Mouse (Mus musculus): Measurements from ENCODE around the gene Smc1b. TPM values are rescaled to one million over a fixed set of nuclear protein-coding genes. Genes with fewer than 3 reads are reported as not detected.
A peak's percentile ranks its signal among the peaks of the same experiment; 100 is the strongest.
"Not testable (repeated sequence)": the region's sequence is repeated elsewhere in the genome, so short reads cannot be mapped to it uniquely, and the experiment has no call there.

Smc1b gene
- polyA plus RNA-seq, 1 experiment from 2014 or later = 0.26 TPM

DNA sequence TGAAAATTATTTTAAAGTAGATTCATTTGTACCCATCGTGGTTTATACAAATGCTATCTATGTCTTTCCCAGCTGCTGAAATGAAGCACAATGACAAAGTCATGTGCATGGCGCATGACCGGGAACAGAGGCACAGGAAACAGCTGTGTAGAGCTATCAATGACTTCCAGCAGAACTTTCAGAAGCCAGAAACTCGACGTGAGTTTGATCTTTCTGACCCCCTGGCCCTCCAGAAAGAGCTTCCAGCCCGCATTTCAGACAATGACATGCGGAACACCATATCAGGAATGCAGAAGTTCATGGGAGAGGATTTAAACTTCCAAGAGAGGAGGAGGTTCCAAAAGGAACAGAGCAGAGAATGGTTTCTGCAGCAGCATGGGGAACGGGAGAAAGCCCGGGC lies 3.4 kb upstream of the Smc1b start:
- DNase-seq (ENCODE audit: low spot score) = no peak

DNA sequence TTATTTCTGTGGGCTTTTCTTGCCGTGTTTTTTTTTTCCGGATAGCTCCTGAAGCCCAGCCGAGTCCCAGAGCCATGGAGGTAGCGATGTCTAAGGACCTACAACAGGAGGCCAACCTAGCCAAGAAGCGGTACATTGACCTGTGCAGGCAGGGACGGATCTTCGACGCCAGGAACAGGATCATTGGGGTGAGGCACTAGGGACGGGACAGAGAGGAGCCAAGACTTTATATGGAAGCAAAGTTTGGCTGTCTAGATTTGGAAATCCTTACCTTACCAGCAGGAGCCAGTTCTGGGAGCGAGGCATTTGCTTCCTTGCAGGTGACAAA lies 393 bp upstream of the Smc1b start:
- DNase-seq (ENCODE audit: low spot score) = no peak

DNA sequence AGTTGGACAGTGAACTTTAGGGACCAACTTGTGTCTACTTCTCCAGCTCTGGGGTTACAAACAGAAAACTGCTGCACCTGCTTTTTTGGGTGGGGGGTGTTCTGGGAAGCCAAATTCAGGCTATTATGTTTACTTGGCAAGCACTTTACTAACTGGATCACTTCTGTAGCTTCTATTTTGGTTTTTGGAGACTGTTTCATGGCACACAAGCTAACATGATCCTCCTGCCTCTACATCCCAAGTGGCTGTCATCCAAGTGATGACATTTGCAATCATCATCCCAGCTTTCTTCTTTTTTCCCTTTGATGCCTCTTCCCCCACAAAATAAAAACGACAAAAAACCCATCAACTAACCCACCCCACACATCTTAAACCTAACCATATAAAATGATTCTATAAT lies 46.1 kb downstream of the Smc1b start:
- no peak for DNase-seq (ENCODE audit: low spot score)

DNA sequence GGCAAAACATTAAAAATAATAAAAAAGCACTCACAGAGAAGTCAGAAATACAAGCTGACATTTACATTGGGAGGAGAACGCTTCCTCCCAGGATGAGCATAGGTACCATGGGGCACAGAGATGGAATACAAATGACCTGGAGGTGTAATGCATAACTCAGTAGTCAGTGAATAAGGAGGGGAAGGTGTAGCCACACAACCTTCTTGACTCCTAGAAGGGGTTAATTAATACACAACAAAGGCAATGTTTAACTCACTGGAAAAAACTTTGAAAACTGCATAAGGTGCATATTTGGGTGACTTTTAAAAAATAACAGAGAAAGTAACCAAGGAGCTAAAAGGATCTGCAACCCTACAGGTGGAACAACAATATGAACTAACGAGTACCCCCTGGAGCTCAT lies 59.1 kb downstream of the Smc1b start:
- no peak for DNase-seq (ENCODE audit: low spot score)

DNA sequence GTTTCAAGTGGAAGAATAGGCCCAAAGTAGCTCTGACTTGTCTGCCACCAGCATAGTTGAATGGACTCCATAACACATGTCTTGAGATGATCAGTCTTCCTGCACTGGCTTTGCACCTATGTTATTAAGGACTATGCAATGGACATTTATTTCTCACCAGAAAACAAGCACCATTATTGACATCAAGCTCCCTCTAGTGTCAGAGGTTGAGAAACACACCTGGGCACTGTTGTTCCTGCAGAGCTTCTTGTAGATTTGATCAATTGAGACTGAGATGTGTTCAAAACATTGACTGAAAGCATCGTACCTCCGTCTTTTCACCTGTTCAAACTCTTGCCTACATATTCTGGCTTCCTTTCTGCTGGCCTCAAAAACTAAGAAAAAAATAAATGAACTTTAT lies 61.2 kb downstream of the Smc1b start:
- DNase-seq (ENCODE audit: low spot score) = peak; percentile 62

DNA sequence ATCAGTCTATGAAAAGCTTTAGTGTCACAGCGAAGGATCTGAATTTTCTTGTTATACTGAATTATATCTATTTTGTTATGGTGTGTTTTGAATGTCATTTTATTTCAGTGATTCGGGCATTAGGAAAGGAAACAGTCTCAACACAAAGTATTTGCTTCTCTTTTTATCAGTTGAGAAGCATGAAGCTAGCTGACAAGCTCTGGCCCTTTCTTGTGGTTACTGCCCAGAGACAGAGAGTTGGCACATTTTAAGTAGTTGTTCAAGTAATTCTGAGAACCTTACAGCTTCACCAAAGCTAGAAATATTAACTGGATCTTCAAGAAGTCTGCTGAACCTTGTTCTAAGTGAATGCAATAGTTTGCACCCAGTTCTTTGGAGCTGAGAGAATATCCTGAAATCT lies 68.3 kb downstream of the Smc1b start:
- no peak for DNase-seq (ENCODE audit: low spot score)

DNA sequence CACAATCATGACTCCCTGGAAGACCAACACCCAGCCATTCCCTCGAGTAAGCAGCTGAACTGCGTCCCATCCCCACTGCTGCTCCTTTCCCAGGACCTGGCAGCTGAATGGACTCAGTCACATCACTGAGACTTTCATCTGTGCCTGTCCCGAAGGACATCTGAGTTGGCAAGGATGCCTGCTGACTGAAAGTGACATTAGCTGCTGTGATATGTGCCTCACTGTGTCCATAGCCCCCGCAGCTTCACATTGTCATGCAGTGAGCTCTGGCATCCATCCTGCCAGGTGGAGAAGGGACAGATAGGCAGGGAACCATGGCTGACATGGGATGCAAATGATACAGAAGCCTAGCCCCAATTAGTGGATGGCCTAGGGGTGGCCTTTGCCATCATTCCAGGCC lies 76.6 kb downstream of the Smc1b start:
- no peak for DNase-seq (ENCODE audit: low spot score)

DNA sequence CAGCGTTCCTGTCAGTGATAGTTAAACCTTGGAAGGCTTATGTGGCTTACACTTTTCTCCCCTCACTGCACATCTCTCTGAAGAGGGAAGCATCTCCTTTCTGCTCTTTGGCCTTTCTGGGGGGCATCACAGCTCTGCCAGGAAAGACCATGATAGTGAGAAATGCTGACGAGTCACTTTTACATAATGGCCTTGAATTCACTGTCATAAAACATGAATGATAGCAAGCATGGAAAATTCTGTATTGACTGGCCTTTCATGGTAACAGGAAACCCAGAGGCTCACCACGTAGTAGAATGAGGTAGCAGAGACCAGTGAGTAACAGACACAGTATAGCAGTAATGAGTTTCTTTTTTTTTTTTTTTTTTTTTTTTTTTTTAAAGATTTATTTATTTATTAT lies 77.7 kb downstream of the Smc1b start:
- no peak for DNase-seq (ENCODE audit: low spot score)

DNA sequence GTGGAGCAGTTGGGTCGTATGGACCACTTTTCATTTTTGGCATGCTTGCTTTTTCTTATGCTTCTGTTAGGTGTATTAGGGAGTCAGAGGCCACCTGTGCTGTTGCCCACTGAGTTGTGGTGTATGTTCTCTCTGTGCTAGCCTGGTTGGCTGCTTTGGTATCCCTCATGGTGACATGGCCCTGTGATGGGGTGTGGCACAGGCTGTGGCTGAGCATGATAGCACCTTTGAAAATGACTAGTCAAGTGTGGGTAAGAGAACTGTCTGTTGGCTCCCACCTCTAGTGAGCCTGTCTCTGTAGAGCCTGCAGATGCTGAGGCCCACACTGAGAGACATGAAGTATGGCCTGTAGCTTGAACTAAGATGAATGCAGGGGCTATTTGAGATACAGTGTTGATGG lies 82.0 kb downstream of the Smc1b start:
- DNase-seq (ENCODE audit: low spot score) = no peak

DNA sequence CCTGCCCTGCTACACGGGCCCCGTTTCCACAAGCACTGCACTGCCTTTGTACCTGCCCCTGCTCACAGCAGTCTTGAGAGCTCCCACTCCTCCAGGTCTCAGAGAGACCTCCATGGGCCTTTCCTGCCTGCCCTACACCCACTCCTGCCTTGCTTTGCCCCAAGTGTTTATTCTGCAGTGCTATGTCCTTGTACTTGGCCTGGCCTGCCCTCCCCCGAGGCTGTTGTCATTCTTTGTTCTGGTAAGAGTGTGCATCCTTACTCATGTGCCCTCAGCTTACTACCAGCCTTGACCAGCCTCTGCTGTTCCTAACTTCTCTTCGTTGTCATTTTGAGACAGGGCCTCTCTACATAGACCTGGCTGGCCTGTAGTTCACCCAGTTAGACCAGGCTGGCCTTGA lies 83.9 kb downstream of the Smc1b start:
- DNase-seq (ENCODE audit: low spot score) = no peak

DNA sequence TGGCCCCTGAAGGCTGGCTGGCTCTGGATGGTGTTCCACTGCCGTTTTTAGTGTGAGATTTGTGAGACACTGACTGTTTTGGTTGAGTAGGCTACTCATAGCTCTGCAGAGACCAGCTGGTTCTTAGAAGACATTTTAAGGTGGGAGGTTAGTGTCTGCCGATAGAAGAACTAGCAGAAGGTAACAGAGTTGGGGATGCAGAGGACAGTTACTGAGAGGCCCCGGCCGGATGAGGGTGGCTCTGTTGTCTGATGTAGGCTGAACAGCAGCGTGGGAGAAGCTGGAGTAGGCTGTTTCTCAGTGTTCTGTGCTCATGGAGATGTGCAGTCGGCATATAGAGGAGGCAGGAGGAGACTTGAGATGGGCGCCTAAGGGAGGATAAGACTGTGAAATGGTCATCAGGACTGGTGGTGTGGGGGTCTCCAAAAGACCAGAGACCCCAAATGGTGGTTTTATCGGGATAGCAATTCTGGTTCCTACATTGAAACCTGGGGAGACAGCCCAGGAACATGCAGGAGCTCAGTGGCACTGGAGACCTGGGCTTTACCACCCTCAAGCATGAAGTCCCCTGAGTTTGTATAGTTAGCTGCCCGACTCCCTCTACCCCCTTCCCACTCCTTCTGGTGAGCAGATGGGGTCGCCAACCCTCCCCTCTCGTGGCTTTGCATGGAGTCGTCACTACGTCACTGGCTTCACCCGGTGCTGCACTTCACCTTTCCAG lies 85.4 kb downstream of the Smc1b start:
- no peak for DNase-seq (ENCODE audit: low spot score)

DNA sequence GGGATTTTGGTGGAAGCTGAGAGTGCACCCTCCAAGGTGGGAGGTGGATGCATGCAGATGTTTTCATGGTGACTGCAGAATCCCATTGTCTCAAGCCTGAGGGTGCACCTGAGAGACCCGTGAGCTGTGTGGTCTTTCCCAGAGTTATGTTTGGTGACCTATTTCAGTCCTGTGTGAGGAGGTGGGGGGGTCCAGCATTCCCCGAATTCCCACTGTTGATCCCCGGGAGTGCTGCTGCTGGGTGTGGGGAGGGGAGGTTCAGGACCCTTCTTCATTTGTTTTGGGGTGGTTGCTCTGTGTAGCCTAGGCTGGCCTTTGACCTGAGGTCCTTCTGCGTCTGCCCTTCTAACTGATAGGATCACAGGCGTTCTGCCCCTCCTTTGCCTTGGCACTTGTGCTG lies 88.0 kb downstream of the Smc1b start:
- DNase-seq (ENCODE audit: low spot score) = no peak

DNA sequence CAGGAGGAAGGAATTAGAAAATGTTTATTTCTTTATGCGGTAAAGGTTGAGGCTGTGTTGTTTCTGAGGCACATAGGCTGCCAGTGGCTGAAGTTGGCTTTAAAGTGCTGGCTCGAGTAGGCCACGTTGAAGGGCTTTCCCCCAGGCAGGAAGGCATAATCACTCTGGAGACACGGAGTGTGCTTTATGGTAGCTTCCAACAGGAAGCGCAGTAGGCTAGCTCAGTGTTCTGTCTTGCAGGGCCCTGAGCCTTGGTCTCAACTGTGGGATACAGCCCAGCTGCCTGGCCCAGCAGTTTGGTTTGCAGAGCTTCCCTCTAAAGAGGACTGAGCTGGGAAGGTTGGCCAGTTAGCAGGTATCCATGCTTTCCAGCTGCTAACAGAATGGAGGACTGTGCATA lies 88.6 kb downstream of the Smc1b start:
- no peak for DNase-seq (ENCODE audit: low spot score)

DNA sequence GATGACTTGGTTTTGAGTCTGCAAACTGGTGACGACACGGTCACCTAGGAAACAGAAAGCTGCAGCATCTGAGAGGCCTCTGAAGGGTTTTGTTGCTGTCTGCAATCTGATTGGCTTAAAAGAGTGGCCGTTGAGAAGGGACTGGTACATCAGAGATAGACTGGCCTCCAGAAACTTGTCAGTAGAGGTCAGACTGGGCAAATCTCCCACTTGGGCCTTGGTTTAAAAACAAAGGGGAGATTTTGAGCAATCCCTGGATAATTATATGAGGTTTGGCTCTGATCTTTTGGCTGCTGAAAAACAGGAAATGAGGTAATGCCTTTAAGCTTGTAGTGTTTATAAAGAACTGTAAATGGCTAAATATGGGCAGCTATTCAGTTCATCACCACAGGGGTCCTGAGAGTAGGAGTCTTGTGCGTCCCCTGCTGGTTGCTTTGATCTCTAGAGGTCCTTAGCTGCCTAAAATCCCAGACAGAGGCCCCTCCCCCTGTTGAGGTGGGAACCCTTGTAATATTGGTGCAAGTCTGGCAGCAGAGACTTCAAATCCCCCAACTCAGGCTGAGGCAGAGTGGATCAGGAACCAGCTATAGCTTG lies 89.3 kb downstream of the Smc1b start:
- peak; percentile 78 for DNase-seq (ENCODE audit: low spot score)

DNA sequence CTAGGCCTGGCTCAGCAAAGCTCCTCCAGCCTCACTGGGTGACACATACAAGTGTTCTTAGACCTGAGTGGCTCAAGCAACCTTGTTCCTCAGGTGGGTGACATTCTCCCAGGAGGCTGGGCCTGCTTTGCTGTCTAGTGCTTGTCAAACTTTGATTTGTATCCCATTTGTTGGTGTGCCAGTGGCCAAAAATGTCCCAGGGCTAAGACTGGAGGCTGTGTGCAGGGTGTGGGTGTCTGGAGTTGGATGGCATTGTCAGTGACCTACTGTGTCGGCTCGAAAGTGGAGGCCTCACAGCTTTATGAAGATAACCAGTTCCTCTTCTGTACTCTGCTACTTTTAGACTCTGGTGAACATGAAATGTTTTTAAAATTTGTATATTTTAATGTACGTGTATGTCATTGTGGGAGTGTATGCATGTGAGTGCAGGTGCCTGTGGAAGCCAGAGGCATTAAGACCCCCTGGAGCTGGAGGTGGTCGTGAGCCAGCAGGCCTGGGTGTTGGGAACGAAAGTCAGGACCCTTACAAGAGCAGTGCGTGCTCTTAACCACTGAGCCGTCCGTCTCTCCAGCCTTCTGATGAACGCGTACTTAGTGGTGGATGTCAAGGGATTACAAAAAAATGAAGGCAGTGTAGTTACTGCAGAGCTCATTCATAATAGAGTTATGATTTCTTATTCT lies 90.1 kb downstream of the Smc1b start:
- no peak for DNase-seq (ENCODE audit: low spot score)

DNA sequence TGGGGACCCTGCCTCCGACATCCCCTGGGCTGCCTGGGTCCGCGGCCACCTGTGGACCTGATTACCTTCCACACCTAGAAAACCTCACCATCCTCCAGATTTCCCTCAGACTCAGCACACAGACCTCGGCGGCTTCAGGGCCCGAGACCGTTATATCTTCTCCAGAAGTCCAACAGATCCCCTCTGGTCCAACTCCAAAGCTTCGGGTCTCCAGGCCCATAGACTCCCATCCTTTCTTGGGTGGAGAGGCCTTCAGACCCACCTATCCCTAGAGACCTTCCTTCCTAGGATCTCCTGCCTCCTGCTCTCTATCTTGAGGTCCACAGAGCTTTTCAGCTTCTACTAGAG lies 94.4 kb downstream of the Smc1b start:
- no peak for DNase-seq (ENCODE audit: low spot score)

DNA sequence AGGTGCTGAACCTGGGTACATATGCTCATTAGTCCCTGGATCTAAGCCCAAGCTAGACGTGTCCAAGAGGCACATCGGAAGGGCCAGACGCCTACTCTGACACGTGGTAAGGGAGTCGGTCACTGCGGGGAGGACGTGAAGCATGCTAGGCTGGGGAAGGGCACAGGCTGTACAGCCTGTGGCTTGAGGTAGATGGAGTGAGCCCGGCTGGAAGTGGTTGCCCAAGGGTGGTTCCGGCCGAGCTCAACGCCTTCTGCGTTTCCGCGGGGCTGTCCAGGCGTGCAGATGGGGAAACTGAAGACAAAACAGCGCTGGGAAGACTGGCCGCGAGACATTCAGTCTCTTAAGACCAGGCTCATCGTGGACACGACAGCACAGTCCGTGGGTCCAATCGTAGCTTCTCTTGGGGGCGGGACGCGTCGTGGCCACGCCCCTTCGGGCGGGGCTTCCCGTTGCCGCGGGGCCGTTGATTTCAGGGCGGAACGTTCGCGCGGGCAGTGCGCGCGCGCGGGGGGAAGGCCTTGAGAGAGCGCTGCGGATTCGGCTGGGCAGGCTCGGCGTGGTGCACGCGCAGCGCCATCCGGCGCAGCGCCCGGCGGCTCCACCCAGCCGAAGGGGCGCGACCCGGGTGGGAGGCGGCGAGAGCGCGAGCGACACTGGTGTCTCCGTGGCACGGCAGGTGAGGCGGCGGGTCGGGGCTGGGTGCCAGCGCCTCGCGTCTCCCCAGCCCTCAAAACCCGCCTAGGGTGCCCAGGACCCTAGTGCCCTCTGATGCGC lies 95.0 kb downstream of the Smc1b start:
- peak; percentile 98 for DNase-seq (ENCODE audit: low spot score)

DNA sequence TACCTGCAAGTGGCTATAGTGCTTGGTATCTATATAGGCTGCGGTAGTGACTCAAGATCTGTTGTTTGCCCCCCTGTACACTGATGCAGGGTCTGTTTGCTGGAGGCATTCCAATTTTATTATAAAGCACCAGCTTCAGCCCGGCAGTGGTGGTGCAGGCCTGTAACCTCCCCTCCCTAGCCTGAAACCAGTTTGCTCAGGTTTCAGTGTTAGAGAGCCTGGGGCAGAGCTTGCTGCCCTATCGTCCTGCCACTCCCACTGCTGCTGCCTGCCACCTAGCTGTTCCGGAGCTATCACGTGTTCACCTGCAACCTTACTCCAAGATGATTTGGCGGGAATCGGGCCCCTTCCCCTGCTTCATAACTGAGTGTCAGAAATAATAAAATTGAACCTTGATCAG lies 97.8 kb downstream of the Smc1b start:
- not testable (repeated sequence) for DNase-seq (ENCODE audit: low spot score)

DNA sequence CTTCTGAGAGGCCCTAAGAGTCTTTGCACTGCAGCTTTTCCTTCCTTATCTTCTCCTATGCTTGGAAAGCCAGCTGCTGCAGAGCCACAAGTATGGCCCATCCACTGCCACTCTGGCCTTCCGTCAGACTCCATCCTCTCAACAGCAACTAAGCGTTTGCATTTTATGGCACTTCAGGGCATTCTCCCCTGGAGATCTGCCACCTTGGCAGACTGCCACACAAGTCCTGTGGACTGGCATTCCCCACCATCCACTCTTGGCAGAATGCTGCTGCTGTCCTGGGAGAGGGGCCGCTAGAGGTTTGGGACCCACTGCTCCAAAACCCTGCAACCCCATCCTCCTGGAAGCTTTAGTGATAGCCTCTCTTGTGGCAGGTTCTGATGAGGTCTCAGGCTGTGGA lies 99.9 kb downstream of the Smc1b start:
- DNase-seq (ENCODE audit: low spot score) = no peak

DNA sequence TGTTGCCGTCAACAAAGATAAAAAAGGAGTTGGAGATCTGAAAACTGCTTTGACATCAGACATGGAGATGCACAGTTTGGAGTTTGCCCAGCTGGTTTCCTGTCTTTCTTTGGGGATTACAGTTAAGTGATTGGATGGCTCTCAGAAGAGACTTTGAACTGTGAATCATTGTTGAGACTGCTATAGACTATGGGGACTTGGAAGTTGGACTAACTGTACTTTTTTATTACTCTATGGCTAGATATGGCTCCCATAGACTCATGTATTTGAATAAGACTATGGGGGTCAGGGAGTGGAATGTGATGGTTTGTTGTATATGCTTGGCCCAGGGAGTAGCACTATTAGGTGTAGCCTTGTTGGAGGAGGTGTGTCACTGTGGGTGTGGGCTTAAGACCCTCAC lies 101.1 kb downstream of the Smc1b start:
- DNase-seq (ENCODE audit: low spot score) = not testable (repeated sequence)

DNA sequence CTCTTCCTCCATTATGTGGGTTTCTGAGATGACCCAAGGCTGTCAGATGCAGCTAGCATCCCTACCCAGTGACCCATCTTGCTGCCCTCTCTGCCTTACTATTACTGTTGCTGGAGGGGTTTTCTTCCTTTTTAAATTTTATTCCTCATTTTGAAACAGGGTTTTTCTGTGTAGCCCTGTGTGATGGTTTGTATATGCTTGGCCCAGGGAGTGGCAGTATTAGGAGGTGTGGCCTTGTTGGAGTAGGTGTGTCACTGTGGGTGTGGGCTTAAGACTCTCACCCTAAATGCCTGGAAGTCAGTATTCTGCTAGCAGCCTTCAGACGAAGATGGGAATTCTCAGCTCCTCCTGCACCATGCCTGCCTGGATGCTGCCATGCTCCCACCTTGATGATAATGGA lies 103.1 kb downstream of the Smc1b start, which contains the start of gene Fam118a:
Gene Fam118a (plus strand): TSS at position 301 of the 400 bp plus-strand sequence.
- DNase-seq (ENCODE audit: low spot score) = not testable (repeated sequence)

DNA sequence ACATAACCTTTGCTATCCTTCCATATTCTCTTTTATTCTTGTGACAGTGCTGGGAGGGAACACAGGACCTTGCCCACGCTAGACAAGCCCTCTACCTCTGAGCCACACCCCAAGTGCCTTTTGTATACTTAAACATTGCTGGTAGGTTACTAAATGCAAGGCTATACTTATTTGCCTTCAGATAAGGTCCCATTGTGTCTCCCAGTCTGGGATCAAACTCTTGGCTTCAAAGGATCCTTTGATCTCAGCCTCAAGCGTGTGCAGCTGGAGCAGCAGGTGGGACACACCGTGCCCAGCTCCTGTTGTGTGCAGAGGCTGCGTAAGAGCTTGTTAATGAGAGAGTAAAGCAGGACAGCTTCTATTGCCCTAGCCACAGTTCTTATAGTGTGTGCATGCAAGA lies 104.0 kb downstream of the Smc1b start:
- no peak for DNase-seq (ENCODE audit: low spot score)
